In genomic region chr9:62017329-62017728, GRCm38 (mm10) we compare ENCODE assay signal across 16 mouse cellular contexts.
"Had no signal": no experiment of that assay in that cellular context is flagged by ENCODE, and none has a peak within 500 bp of the region (broad histone marks: within the 10 kb centered on the region; RNA-seq: fewer than 3 reads in every experiment).

No protein-coding gene starts in this region.

- H3K27ac ChIP-seq: hindbrain, embryonic 15.5 days; limb, embryonic 12.5 days; liver, embryonic 13.5 days; lung, embryonic 15.5 days; midbrain, embryonic 13.5 days; neural tube, embryonic 15.5 days had no signal

- H3K9ac ChIP-seq: hindbrain, embryonic 15.5 days; limb, embryonic 12.5 days; liver, embryonic 13.5 days; liver, postnatal 0 days; lung, embryonic 15.5 days; midbrain, embryonic 13.5 days; neural tube, embryonic 15.5 days had no signal

- H3K4me3 ChIP-seq: hindbrain, embryonic 15.5 days; limb, embryonic 12.5 days; liver, embryonic 13.5 days; lung, embryonic 15.5 days; midbrain, embryonic 13.5 days; myocyte; neural tube, embryonic 15.5 days had no signal

- H3K27me3 ChIP-seq: hindbrain, embryonic 15.5 days; limb, embryonic 12.5 days; liver, embryonic 13.5 days; lung, embryonic 15.5 days; midbrain, embryonic 13.5 days; neural tube, embryonic 15.5 days had no signal

- H3K9me3 ChIP-seq: hindbrain, embryonic 15.5 days; limb, embryonic 12.5 days; liver, embryonic 13.5 days; lung, embryonic 15.5 days; midbrain, embryonic 13.5 days; neural tube, embryonic 15.5 days had no signal

- DNase-seq: kidney, postnatal 10 days; layer of hippocampus, adult 9-11 months; liver; liver, embryonic 13.5 days; liver, postnatal 0 days; lung, postnatal 36 days; right cerebral cortex, adult 18-20 months; right cerebral cortex, postnatal 25 days; thymus, adult 18-20 months; thymus, postnatal 14 days had no signal

- H3K36me3 ChIP-seq: hindbrain, embryonic 15.5 days; limb, embryonic 12.5 days; liver, embryonic 13.5 days; lung, embryonic 15.5 days; midbrain, embryonic 13.5 days; neural tube, embryonic 15.5 days had no signal

- H3K4me2 ChIP-seq: hindbrain, embryonic 15.5 days; limb, embryonic 12.5 days; liver, embryonic 13.5 days; lung, embryonic 15.5 days; midbrain, embryonic 13.5 days; neural tube, embryonic 15.5 days had no signal

- H3K4me1 ChIP-seq: hindbrain, embryonic 15.5 days; liver, embryonic 13.5 days; lung, embryonic 15.5 days; midbrain, embryonic 13.5 days; neural tube, embryonic 15.5 days had no signal

- ATAC-seq: liver, postnatal 0 days; midbrain, embryonic 13.5 days had no signal
